Mouse (Mus musculus) embryonic facial prominence, embryonic 13.5 days (tissue): ENCODE data around the gene Nav1. TPM values are rescaled to one million over a fixed set of nuclear protein-coding genes. Genes with fewer than 3 reads are reported as not detected.

Experiments used
- microRNA-seq: library from miRNA; unstranded; fragments of <30 nt; microRNA quantifications from one replicate; pipeline ENCODE4, GENCODE M21; 2016
- polyA plus RNA-seq: library from polyadenylated mRNA; unstranded; fragments of >200 nt; fragmentation: Nextera tagmentation; extraction: Ambion mirVana; gene quantifications from 2 replicates; pipeline ENCODE4 v1.2.1, GENCODE M21; 2015

The Nav1 gene
- polyA plus RNA-seq, 1 experiment from 2014 or later: 11.6 TPM

Small RNAs within 50 kb of the gene (microRNA-seq; reads per million reads assigned to microRNA genes)
- not detected for gene Mir1231

Other genes starting within 250 kb of the Nav1 start
- gene Shisa4, start 232.1 kb downstream of the Nav1 start, polyA plus RNA-seq: 22.4 and 23.0 TPM in 2 replicates
- gene Ipo9, start 176.8 kb downstream of the Nav1 start, polyA plus RNA-seq: 139 and 147 TPM in 2 replicates
- gene Csrp1, start 112.8 kb upstream of the Nav1 start, polyA plus RNA-seq: 77.0 and 79.3 TPM in 2 replicates
- gene Phlda3, start 158.8 kb upstream of the Nav1 start, polyA plus RNA-seq: 78.0 and 85.6 TPM in 2 replicates
- 28.9 and 33.8 TPM in 2 replicates for gene Tnni1, start 172.1 kb upstream of the Nav1 start, polyA plus RNA-seq
- 13.2 and 13.6 TPM in 2 replicates for gene Lad1, start 211.3 kb upstream of the Nav1 start, polyA plus RNA-seq
- 12.2 and 38.0 TPM in 2 replicates for gene Tnnt2, start 229.1 kb upstream of the Nav1 start, polyA plus RNA-seq